Mouse (Mus musculus) hindbrain, embryonic 16.5 days (tissue): ENCODE results near the gene Rbm12b1. TPM values are rescaled to one million over a fixed set of nuclear protein-coding genes. Genes with fewer than 3 reads are reported as not detected.
A peak's percentile ranks its signal among the peaks of the same experiment; 100 is the strongest.
"Not testable (repeated sequence)": the region's sequence is repeated elsewhere in the genome, so short reads cannot be mapped to it uniquely, and the experiment has no call there.

Source experiments
- ATAC-seq: fragments of 200-750 bp; cut with Nextera tagmentation; 2 replicates; pipeline ENCODE4 v1.8.0; 2017; ENCODE audit warnings: moderate TSS enrichment, moderate library complexity
- H3K27ac ChIP-seq: fragments of 300-500 bp; sonication (generic); 2 replicates; pipeline ENCODE4 v1.5.1; 2014; ENCODE audit warnings: low read depth, mild to moderate bottlenecking, control low read depth, low read length, moderate library complexity
- H3K27me3 ChIP-seq: fragments of 300-500 bp; sonication (generic); replicated peaks from 2 replicates; pipeline ENCODE4 v1.6.1; 2014; ENCODE audit warnings: low read length; ENCODE audit not compliant: control insufficient read depth, insufficient read depth
- H3K36me3 ChIP-seq: fragments of 300-500 bp; sonication (generic); 2 replicates; pipeline ENCODE4 v1.6.1; 2014; ENCODE audit warnings: mild to moderate bottlenecking, low read length, moderate library complexity, mixed read lengths; ENCODE audit not compliant: control insufficient read depth, insufficient read depth
- H3K4me1 ChIP-seq: fragments of 300-500 bp; sonication (generic); 2 replicates; pipeline ENCODE4 v1.6.1; 2014; ENCODE audit warnings: low read depth, low read length; ENCODE audit not compliant: control insufficient read depth, insufficient read depth
- H3K4me2 ChIP-seq: fragments of 300-500 bp; sonication (generic); 2 replicates; pipeline ENCODE4 v1.6.1; 2014; ENCODE audit warnings: mild to moderate bottlenecking, low read length, control low read depth, moderate library complexity
- H3K4me3 ChIP-seq: fragments of 300-500 bp; sonication (generic); 2 replicates; pipeline ENCODE4 v1.5.1; 2014; ENCODE audit warnings: mild to moderate bottlenecking, low read length, control low read depth, moderate library complexity
- H3K9ac ChIP-seq: fragments of 300-500 bp; sonication (generic); 2 replicates; pipeline ENCODE4 v1.6.1; 2014; ENCODE audit warnings: low read depth, mild to moderate bottlenecking, control low read depth, low read length, moderate library complexity
- H3K9me3 ChIP-seq: fragments of 300-500 bp; sonication (generic); 2 replicates; pipeline ENCODE4 v1.6.1; 2014; ENCODE audit warnings: mild to moderate bottlenecking, low read length, moderate library complexity; ENCODE audit not compliant: control insufficient read depth
- WGBS: fragments of 180-500 bp; shearing (Covaris S2); extraction: QIAGEN DNeasy Blood & Tissue Kit; methylation state at CpG from one replicate; pipeline ENCODE4 v1.1.7; 2014; 5-methylcytosine and 5-hydroxymethylcytosine counted together
- polyA plus RNA-seq: library from polyadenylated mRNA; unstranded; fragments of >200 nt; fragmentation: Nextera tagmentation; extraction: Ambion mirVana; gene quantifications from 2 replicates; pipeline ENCODE4 v1.2.1, GENCODE M21; 2015

The Rbm12b1 gene
- 8.1 and 8.4 TPM in 2 replicates for polyA plus RNA-seq

GRCm38 (mm10) chr4:12140141-12140567, at the start of gene Rbm12b1:
Gene Rbm12b1 (plus strand): TSS chr4:12140264.
- not testable (repeated sequence) for H3K36me3 ChIP-seq, H3K27me3 ChIP-seq, H3K9me3 ChIP-seq, H3K4me1 ChIP-seq
- WGBS = 0% methylated on average over 16 of the region's 32 CpGs
- Histone ChIP-seq H3K4me2 (peak within 1 kb of the TSS; percentile 50), H3K9ac (peak within 1 kb of the TSS; percentile 57), H3K27ac (peak within 1 kb of the TSS; percentile 80), H3K4me3 (peak within 1 kb of the TSS; percentile 46)
- ATAC-seq = peak; percentile 100

GRCm38 (mm10) chr4:12140592-12141062, 563 bp downstream of the Rbm12b1 start:
- WGBS = 9% methylated on average over 21 of the region's 40 CpGs
- Histone ChIP-seq H3K27ac (peak overlapping the region; percentile 23; the same call in 1 of the 2 replicates), H3K9ac (peak overlapping the region; percentile 57), H3K4me3 (peak overlapping the region; percentile 46), H3K4me2 (peak overlapping the region; percentile 45)
- not testable (repeated sequence) for H3K27me3 ChIP-seq, H3K9me3 ChIP-seq, H3K4me1 ChIP-seq, H3K36me3 ChIP-seq
- ATAC-seq = peak; percentile 84; the same call in 1 of the 2 replicates

GRCm38 (mm10) chr4:12141516-12141915, 1.5 kb downstream of the Rbm12b1 start:
- not testable (repeated sequence) for H3K4me3 ChIP-seq, H3K27ac ChIP-seq, H3K27me3 ChIP-seq, ATAC-seq, H3K36me3 ChIP-seq, H3K4me1 ChIP-seq, H3K9ac ChIP-seq, H3K9me3 ChIP-seq
- 89% methylated on average over 6 of the region's 7 CpGs for WGBS
- H3K4me2 ChIP-seq = peak overlapping the region; percentile 21

GRCm38 (mm10) chr4:12147660-12148059, 7.6 kb downstream of the Rbm12b1 start:
- Histone ChIP-seq H3K4me1 (no peaks in the 10 kb centered on the region), H3K27me3 (no peaks in the 10 kb centered on the region), H3K4me3 (no peak overlapping the region), H3K9me3 (0 out of 2 replicates have a peak, but pooled peaks cover 5% of the 10 kb centered on the region), H3K4me2 (no peak overlapping the region), H3K27ac (no peak overlapping the region), H3K36me3 (peaks cover 15% of the 10 kb centered on the region), H3K9ac (no peak overlapping the region)
- no peak for ATAC-seq

GRCm38 (mm10) chr4:12170986-12171317, 30.9 kb downstream of the Rbm12b1 start:
- Histone ChIP-seq H3K4me3 (peak overlapping the region; percentile 63), H3K4me2 (peak overlapping the region; percentile 85), H3K9ac (peak overlapping the region; percentile 99), H3K36me3 (peaks cover 13% of the 10 kb centered on the region), H3K9me3 (no peaks in the 10 kb centered on the region), H3K27ac (peak overlapping the region; percentile 90), H3K4me1 (peaks cover 8% of the 10 kb centered on the region), H3K27me3 (no peaks in the 10 kb centered on the region)
- WGBS = 9% methylated on average over 9 of the region's 9 CpGs
- ATAC-seq = no peak

GRCm38 (mm10) chr4:12171318-12172091, 31.4 kb downstream of the Rbm12b1 start, which contains the start of gene Fam92a:
Gene Fam92a (minus strand): TSS chr4:12172015.
- peaks cover 8% of the 10 kb centered on the region for H3K4me1 ChIP-seq
- peak within 1 kb of the TSS; percentile 99 for H3K9ac ChIP-seq
- H3K27ac ChIP-seq = peak within 1 kb of the TSS; percentile 90
- peak within 1 kb of the TSS; percentile 63 for H3K4me3 ChIP-seq
- ATAC-seq = peak; percentile 94
- no peaks in the 10 kb centered on the region for H3K27me3 ChIP-seq
- peak within 1 kb of the TSS; percentile 85 for H3K4me2 ChIP-seq
- peaks cover 9% of the 10 kb centered on the region for H3K36me3 ChIP-seq
- under 1% methylated on average over 64 of the region's 74 CpGs for WGBS
- H3K9me3 ChIP-seq = no peaks in the 10 kb centered on the region

- Histone ChIP-seq H3K9me3 (no peaks in the 10 kb centered on the region), H3K27ac (no peak overlapping the region), H3K4me1 (no peaks in the 10 kb centered on the region), H3K27me3 (no peaks in the 10 kb centered on the region), H3K4me3 (no peak overlapping the region), H3K4me2 (no peak overlapping the region), H3K9ac (no peak overlapping the region), H3K36me3 (no peaks in the 10 kb centered on the region)
- 85% methylated on average over 10 of the region's 10 CpGs for WGBS
- peak; percentile 52; the same call in 1 of the 2 replicates for ATAC-seq
These were observed 38.9 kb downstream of the Rbm12b1 start for GRCm38 (mm10) chr4:12178992-12179391.

Other genes starting within 250 kb of the Rbm12b1 start
- gene Gm10604, start 159.0 kb upstream of the Rbm12b1 start, polyA plus RNA-seq = 0.39 and 0.44 TPM in 2 replicates
- 11.8 and 12.6 TPM in 2 replicates for gene Rbm12b2, start 50.8 kb upstream of the Rbm12b1 start, polyA plus RNA-seq
- gene Fam92a, start 31.8 kb downstream of the Rbm12b1 start, polyA plus RNA-seq = 82.6 and 99.3 TPM in 2 replicates